Mouse (Mus musculus): Measurements from ENCODE around the gene Klhdc8b.

Gene Klhdc8b

DNA sequence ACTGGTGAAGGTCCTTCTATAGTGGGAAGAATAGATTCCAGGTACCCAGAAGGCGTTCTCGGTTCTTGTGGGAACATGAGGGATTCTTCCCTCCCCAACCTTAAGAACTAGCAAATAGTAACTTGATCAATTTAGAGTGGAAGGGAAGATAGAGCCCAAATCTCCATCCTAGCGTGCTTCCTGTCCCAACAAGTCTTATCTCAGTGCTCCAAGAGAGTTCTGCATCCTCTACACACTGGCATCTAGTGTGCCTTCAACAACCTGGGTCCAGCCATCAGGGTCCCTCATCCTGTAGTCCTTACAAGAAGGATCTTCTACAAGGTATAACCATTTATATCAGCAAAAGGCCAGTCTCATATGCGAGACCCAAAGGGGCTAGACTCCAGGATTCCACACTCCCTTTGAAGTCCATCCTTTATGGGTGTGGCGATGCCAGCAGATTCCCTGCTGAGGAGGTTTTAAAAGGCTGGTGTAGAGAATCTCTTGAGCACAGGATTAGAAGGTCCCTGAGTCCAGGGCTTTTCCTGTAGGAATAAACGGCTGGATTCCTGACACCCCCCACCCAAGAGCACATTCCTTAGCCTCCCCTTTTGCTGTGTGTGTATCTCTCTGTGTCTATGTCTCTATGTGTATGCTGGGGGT lies 9.7 kb downstream of the Klhdc8b start:
- DNase-seq (ENCODE audit: low spot score): peak; percentile 26

DNA sequence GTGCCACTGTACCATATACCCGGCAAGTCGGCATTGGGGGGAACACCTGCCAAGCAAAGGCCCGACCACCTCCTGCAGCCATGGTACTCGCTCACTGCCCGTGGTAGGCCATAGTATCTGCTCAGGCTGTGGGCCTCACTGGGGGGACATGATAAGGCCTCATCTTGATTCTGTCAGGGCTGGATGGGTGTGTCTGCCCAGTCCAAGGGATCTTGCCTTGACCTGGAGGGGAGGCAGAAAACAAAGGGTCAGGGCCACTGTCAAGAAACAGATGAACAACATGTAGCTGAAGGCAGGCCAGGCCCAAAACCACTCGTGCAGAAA lies 10.2 kb downstream of the Klhdc8b start:
- no peak for DNase-seq (ENCODE audit: low spot score)

DNA sequence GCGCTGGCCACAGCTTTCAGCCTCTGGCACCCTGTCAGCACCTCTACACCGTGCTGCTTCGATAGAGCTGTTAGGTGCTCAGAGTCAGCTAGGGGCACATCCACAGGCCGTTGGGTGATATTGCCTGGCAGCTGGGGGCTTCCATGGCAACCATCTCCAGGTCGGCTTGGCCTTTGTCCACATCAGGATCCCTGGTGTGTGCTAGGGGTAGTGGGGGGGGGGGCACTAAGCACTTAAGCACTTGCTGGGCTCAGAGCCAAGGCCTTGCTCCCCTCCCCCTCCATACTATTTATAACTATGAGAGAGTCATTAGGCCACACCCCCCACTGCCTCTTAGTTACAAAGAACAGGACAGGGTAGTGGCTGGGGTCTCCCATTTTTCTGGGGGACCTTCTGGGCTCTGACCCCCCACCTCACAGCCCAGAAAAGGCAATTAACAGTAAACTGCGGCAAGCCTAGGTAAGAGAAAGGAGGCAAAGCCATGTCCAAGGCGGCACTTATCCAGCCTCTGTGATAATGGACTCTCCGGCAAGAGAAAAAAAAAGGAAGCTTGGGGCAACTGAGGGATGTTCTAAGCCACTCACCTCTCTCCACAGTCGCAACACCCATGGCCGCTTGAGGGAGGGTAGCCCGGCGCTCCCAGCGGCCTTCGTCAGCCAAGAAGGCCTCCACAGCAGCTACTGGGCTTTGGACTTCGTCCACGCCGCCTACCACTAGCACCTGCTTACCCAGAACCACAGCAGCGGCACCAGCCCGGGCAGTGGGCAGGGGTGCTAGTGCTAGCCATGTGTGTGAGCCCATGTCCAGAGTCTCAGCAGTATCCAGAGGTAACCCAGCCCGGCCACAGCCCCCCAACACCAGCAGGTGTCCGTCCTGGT lies 10.8 kb downstream of the Klhdc8b start:
- peak; percentile 81 for DNase-seq (ENCODE audit: low spot score)

DNA sequence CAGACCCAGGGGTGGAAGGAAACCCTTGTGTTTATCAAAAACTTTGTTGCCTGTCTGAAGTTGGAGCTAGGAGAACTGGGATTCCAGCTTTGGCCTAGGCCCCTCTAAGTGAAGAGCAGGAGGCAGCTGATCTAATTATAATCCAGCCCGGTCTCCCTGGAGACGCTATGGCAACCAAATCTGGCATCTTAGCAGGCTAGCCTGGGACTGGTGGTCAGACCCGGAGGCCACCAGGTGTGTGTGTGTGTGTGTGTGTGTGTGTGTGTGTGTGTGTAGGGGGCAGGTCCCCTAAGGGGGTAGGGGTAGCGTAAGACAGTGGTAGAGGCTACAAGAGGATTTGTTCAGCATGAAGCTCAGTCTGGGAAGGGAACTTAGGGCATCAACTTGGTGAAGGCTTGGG lies 11.5 kb downstream of the Klhdc8b start:
- DNase-seq (ENCODE audit: low spot score): peak; percentile 89

DNA sequence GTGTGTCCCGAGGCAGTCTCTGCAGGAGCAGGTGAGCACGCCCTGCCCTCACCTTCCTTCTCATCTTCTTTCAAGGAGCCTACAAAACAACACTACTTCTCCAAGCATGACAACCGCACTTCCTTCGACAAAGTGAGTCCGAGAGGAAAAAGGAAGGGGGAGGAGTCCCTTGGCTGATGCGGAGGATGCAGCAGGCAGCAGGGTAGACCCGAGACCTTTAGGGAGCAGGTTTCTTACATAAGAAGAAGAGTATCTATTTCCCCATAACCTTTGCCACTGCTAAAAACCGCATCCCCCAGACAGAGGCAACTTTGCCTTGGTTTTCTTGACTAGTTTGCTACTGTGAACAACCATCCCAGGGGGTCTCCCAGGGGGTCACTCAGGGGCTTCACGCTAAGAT lies 16.3 kb downstream of the Klhdc8b start:
- DNase-seq (ENCODE audit: low spot score): no peak

DNA sequence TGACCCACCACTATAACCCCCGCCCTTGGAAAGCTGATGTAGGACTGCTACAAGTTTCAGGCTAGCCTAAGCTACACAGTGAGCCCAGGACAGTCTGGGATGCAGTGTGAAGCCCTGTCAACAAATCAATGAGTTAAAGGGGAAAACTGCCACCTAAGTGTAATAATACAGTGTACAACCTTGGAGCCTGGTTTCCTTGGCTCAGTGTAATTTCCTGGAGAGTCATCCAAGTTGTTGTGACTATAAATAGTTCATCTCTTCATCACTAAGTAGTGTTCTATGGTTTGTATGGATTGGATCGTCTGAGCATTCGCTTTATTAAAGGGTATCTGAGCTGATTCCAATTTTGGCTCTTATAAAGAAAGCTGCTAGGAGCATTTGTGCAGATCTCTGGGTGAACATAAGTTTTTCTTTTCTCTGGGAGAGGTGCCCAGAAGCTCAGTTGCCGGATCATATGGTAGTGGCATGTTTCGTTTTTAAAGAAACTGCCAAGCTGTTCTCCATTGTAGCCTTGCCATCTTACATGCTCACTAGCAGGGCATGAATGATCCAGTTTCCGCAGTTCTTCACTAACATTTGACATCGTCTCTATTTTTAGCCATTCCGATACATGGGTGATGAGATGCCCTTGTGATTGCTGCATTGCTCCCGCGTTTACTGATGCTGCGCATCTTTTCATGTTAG lies 20.0 kb downstream of the Klhdc8b start:
- no peak for DNase-seq (ENCODE audit: low spot score)

DNA sequence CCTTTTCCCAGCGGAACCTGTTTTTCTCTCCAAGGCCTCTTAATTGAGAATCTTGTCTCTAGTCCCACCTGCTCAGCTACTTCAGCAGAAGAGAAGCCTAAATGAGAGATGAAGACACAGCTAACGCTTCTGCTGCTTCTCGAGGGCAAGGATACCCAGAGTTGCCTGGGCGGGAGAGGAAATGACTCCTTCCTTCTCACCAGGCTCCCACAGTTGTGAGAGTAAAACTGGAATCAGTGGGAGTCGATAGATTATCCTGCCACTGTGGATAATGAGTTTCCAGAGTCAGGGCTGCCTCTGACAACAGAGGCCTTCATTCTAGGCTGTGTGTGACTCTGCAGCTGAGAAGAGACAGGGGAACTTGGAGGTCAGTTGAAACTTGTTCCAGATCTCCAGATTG lies 20.9 kb downstream of the Klhdc8b start:
- DNase-seq (ENCODE audit: low spot score): no peak

DNA sequence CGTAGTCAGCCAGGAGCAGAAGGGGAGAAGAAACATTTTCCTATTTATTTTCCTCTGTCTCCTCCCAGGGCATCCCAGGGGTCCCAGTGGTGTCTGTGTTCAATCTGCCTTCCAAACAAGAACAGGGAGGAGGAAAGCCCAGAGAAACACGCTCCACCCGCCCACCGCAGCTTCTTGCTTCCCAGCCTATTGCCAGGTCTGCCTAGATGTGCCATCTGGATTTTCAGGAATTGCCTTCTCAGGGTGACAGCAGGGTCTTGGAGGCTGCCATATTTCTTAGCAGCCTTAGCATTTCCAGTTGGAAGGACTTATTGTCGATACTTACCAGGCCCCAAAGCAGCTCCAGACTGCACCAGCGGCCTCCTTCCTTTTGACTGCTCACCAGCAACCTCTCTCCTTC lies 22.2 kb downstream of the Klhdc8b start:
- DNase-seq (ENCODE audit: low spot score): no peak

DNA sequence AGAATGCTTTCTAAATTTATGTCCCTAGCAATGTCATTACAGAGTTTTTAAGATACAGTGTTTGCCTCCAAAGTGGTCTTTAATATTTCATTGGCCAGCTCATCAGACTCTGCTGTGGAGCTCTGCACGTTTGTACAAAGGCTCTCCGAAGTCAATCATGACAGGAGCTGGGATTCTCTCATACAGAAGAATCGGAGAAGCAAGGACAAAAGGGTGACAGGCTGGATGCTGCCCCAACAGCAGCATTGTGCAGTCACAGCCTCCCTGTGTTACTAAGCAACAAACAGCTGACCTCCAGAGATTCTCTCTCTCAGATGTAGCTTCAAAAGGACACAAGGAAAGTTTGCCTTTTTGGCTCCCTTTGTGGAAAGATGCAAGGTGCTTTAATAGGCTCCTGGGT lies 25.2 kb downstream of the Klhdc8b start, which contains the start of gene BC048562:
Gene BC048562, plus strand, starts transcription at position 301 of the 400 bp plus-strand sequence.
- no peak for DNase-seq (ENCODE audit: low spot score)

DNA sequence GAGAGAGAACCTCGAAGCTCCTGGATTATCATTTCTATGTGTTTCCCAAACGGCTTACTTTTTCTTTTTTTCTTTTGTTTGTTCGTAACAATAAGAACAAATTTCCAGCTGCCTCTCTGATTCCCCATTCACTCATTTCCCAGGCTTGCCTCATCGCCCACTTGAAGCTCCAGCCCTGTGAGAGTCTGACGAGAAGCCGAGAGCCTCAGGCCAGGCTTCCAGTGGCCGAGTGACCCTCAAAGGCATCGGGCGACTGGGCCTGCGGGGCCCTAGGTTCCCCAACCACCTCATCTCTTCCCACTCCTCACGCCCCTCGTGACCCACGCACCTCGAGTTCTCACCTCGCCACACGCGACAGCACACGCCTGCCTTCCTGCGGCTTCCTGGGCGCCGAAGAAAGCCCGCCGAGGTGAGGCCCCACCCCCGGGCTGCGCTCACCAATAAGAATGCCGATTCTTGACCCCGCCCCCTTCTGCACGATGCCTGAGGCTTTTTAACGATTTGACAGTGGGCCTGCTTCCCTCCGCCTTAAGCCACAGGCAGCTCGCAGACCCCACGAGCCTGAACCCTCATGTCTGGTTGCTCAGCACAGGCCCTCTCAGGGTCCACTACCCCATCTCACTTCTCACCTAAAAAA lies 29.8 kb downstream of the Klhdc8b start:
- DNase-seq (ENCODE audit: low spot score): peak; percentile 67

DNA sequence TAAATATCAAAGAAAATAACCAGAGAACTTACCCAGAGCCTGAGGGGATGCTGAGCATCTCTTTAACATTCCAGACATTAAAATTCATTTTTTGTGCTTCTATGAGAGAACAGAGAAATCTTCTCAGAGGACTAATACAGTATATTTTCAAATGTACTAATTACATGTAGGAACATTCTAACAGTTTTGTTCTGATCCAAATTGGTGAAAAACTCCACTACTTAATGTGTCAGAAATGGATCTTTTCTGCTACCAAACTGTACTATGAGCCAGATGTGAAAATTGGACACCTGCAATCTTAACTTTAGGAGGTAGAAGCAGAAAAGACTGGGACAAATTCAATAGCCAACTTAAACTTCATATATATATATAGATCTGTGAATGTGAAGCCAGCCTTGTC lies 33.0 kb downstream of the Klhdc8b start, which contains the start of gene Ccdc36:
Gene Ccdc36, minus strand, starts transcription at position 101 of the 400 bp plus-strand sequence.
- no peak for DNase-seq (ENCODE audit: low spot score)

DNA sequence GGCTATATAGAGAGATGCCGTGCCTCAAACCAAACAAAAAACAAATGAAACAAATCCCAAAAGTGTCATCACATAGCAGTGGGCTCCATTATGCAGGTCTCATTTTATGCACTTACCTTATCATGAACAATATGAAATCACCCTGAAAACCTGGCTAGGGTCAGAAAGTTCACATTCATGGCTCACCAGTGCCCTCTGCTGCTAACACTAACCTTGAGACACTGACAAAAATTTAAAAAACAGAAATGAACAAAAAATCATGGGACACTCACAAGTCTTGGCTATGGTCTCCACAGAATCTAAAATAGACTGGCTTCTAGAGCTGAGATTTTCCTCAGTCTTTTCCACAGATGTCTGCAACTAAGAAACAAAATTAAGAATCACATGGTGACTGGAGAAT lies 49.2 kb downstream of the Klhdc8b start:
- DNase-seq (ENCODE audit: low spot score): peak; percentile 46

DNA sequence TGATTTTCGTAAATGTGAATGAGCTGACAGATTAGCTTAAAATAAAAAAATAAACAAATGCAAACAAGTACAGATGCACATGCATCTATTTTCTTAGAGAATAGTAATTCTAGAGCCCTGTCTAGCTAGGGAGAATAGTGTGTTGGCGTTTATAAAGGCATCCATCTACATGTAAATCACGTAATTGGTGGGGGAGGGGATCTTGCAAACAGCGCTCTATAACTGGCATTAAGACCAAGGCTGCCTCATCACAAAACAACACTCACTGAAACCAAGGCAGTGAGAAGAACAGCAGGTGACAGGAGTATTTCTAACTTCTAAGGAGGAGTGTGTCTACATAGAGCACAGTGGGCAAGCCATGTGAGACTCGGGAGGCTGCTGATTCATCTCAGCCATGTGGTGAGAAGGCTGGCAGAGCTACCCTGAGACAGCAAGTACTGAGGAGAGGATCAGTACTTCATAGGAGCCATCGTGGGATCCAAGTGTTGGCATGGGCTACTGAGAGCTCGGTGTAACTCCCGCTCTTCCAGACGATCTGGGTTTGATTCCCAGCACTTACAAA lies 49.9 kb downstream of the Klhdc8b start:
- no peak for DNase-seq (ENCODE audit: low spot score)

DNA sequence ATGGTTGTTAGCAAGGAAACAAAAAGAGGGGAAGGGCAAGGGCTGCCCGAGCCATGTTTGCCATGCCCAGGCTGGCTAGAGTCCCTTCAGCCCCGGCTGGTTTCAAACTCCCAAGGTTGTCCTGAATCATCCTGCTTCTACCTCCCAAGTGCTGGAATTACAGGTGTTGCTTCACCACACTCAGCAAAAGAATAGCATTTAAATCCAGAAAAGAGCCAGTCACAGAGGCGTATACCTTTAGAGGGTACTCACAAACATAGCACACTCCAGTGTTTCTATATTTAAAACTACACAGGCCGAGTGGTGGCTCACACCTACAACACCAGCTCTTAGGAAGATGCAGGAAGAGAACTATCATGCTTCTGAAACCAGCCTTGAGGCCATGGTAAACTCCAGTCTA lies 51.8 kb downstream of the Klhdc8b start:
- DNase-seq (ENCODE audit: low spot score): no peak

DNA sequence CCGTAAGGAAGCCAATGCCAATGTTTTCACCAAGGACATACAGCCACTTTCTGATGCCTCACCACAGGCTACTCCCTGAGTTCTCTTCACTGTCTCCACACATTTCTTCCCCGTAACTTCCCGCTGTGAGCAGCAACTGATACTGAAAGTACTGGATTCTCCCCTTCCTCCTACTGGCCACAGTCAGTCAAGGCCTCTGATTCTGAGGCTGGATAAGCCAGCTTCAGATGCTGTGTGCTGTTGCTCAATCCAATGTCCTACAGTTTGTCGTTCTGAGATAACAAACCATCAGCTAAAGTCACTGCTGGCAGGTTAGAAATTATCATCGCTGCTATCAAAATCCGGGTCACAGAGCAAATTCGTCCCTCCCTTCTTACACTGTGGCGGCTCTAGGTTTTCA lies 56.9 kb downstream of the Klhdc8b start:
- DNase-seq (ENCODE audit: low spot score): no peak

DNA sequence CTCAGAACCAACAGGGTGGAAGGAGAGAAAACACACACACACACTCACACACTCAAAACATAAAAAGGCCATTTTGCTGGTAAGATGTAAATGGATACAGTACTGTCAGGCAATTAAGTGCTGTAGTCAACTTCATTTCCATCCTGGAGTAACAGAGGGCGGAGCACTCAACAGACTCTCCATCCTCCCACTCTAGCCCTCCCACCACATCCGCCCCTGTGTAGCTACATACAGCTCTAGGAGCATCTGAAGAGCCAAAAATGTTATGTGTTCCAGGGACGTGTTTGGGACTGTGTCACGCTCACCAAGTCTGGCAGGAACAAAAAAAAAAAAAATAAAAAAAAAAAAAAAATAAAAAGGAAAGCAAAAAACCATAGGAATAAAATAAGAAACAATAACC lies 58.3 kb downstream of the Klhdc8b start:
- no peak for DNase-seq (ENCODE audit: low spot score)

DNA sequence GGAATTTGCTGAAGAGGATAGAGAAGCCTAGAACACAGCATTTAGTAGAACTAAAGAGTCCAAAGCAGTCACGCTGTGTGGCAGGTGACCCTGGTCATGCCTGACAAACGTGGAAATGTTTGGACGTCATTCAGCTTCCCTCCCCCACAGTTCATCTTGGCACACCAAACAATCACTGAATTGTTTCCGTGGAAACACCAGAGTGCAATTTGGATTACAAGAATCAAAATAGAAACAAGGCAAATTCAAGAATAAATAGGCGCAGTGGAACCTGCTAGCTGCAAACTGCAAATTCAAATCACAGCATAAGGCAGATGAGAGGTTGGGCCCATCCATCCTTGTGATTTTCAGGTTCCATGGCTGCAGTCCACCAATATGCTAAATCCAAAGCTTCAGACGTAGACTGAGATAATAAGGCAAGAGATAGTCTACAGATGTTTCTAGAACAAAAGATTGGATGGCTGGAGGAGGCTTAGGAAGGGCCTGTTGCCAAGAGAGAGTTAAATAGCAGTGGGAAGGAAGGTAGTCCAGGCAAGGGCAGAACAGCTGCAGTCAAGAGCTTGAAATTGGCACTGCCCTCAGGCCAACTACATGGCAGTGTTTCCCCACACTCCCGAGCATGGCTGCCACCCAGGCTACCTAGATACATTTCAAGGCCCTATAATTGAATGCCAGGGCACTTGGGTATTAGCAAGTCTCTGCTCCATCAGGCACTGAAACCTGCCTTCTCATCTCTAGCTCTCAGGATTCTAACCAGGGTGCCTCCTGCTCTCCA lies 60.0 kb downstream of the Klhdc8b start:
- DNase-seq (ENCODE audit: low spot score): no peak

DNA sequence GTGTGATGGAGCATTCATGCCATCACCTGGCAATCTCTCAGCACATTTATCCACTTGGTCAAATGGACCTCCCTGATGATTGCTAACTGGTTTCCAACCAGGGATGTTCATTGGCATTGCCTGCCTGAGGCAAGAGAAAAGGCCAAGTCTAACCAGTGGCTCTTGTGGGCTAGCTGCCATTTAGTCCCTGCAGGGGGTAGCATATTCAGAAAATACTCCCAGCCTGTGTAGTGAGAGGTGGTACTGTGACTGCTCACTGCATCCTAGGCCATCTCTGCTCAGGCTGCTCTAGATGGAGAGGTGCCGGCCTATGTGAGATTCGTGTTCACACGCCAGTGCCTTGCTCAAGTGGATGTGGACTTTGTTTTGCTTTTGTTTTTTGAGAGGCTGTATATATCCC lies 63.1 kb downstream of the Klhdc8b start:
- DNase-seq (ENCODE audit: low spot score): no peak

Data from retina, embryonic 14.5 days (tissue).